Comparison of ENCODE assay signal across 22 mouse cellular contexts in genomic region chr6:111049247-111049646, GRCm38 (mm10).
"Had no signal": no experiment of that assay in that cellular context is flagged by ENCODE, and none has a peak within 500 bp of the region (broad histone marks: within the 10 kb centered on the region; RNA-seq: fewer than 3 reads in every experiment).

No protein-coding gene starts in this region.

- H3K27ac ChIP-seq: heart, adult 2 months; heart, embryonic 13.5 days; heart, embryonic 15.5 days; hindbrain, embryonic 10.5 days; hindbrain, embryonic 12.5 days; hindbrain, embryonic 14.5 days; intestine, embryonic 15.5 days; limb, embryonic 13.5 days; limb, embryonic 15.5 days; liver, embryonic 12.5 days; liver, embryonic 14.5 days had no signal

- H3K4me3 ChIP-seq: heart, adult 2 months; heart, embryonic 13.5 days; heart, embryonic 15.5 days; hindbrain, embryonic 10.5 days; hindbrain, embryonic 12.5 days; intestine, embryonic 15.5 days; limb, embryonic 13.5 days; limb, embryonic 15.5 days; liver, embryonic 12.5 days had no signal

- DNase-seq: gastrocnemius, postnatal 14 days; gastrocnemius, postnatal 36 days; heart, adult 11 months; heart, adult 2 months; heart, postnatal 14 days; heart, postnatal 4 days; kidney, adult 18-20 months; kidney, adult 8-10 months; kidney, postnatal 10 days; kidney, postnatal 36 days; layer of hippocampus, postnatal 36 days; left cerebral cortex, postnatal 4 days had no signal
